Mouse (Mus musculus): ENCODE measurements at regions not wholly inside any gene's neighbourhood (a gene's known extent, or its start where the extent isn't known, plus 50 kb on each side); places are given as distances from the start of the nearest gene placed in this dataset.
A peak's percentile ranks its signal among the peaks of the same experiment; 100 is the strongest.

DNA sequence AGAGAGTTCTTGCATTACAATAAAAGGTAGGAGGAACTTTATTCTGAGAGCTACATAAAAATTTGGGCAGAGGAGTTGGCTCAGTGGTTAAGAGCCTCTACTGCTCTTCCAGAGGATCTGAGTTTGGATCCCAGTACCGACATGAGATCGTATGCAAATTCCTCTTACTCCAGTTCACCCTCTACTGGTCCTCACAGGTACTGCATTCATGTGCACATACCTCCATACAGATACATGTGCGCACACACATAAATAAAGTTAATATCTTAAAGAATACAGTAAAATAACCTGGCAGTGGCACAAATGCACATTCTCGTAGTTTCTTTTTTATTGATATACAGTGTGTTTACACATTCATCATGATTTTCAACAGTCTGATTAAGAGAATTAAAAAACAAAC lies 232.4 kb downstream of the Vps13c start:
- no peak for DNase-seq

DNA sequence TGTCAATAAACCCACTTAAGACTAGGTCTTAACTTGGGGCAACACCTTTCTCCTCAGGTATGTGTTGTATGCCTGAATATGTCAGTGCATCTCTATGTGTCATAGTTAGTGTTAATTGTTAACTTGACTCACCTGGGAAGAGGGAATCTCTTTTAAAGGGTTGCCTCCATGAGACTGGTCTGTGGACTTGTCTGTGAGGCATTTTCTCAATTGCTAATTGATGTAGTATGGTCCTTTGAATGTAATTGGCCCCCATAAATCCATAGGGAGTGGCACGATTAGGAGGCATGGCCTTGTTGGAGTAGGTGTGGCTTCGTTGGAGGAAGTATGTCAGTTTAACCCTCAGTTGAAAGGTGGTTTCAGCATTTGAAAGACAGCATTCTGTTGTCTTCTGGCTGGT lies 237.1 kb downstream of the Vps13c start:
- no peak for DNase-seq

DNA sequence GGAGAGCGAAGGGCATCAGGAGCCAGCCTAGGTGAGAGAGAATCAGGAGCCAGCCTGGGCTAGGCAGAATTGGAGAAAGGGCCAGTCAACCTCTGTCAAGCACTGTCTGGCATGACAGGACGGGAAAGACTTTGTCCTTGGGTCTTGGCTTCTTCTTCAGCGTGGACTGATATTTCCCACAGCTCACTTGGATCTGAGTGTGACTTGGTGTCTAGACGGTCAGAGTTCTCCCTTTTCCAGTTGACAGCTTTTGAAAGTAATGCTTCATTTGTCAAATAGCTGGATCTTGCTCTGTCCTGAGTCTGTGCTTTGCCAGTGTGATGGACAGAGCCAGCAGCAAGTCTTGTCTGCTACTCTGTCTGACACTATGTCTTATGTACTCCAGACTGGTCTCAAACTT lies 243.1 kb downstream of the Vps13c start:
- DNase-seq = no peak

GRCm38 (mm10) chr9:68084966-68085365 lies 244.8 kb downstream of the Vps13c start:
- DNase-seq = peak; percentile 43

DNA sequence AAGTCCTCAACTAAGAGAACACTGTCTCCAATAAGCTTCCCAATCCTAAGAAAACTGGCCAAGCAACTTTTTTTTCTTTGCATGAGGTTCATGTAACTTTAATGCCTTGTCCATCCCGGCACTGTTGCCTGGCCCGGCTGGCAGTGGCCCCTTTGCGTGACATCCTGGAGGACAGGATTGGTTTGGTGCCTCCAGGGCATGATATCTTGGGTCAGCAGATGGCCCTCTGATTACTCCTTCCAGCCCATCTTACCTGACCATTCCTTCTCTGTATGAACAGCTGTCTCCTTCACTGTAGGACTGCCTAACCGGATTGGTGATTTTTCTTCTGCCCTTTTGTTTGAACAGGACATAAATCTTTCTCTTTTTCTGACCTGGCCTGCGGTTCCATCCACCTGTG lies 254.4 kb downstream of the Vps13c start:
- no peak for DNase-seq

DNA sequence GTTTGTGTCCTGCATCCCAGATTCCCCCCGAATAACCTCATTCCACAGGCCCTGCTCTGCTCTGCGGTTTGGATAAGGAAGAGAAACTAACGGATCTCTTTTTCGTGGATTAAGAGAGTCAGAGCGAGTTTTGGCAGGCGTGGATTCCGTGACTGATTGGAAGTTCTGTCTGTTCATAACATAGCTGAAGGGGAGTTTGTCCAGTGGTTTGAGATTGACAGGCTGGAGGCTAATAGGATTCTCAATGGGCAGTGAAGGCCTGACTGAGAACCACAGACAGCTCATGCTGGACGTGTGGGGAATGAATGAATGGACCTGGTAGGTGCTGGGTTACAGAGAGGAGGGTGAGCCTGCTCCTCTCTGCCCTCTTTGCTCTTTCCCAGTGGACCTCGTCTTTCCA lies 269.6 kb downstream of the Vps13c start:
- no peak for DNase-seq

DNA sequence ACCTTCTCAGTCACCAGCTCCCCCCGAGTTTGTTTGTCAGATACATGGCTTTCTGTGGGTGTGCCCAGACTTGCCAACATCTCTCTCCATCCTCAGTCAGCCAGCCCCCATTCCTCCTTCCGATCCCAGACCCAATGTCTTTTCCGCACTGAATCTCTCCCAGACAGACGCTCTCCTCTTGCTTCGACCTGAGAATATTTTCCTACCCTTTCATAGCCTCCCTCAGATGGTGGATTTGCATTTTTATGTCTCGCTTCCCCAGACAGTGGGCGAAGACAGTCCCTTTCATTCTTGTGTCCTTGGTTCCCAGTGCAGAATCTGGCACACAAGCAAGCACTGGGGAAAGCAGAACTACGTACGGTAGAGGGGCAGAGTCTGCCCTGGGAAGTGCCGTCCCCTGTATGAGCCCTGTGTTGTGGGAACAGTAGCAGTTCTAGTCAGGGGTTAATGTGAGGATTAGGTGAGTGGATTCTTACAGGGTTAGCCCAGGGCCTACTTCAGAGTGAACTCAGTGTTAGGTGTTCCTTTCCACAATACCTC lies 275.0 kb downstream of the Vps13c start:
- DNase-seq = no peak

DNA sequence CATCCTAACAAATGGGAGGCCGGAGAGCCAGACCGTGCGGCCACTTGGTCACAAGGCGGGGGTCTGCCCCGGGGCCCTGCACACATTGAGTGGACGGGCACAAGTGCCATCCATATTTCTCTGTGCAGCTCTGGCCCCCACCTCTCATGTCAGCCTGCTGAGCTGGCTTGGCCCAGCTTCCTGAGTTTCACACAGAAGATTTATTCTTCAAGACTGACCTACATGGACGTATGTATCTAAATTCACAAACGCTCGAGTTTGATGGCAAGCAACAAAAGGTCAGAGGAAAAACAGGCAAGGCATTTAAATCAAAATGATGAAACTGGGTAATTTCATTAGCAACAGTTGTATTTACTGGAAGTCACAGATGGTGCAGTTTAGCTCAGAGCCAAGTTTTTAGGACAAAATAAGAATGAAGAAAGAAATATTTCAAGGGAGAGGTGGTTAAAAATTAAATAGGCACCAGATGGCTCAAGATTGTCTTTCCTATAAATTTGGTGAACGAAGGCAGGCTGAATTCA lies 276.1 kb downstream of the Vps13c start:
- no peak for DNase-seq

- DNase-seq = peak; percentile 43
These were observed 278.1 kb downstream of the Vps13c start for GRCm38 (mm10) chr9:68118266-68118665.

DNA sequence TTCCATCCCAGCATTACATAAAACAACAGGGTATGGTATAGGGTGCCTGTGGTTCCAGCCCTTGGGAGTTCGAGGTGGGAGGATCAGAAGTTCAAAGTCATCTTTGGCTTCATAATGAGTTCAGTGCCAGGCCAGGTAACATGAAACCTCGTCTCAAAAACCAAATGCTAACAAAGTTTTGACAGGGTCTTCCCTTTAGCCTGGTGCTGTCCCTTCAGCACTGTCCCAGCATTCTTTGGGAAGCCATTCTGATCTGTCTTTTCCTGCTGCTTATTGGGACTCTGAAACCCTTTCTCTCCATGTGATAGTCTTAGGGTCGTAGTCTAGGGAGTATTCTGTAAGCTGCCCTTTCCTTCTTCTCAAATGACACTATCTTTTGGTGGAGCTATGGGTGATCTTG lies 282.1 kb downstream of the Vps13c start:
- DNase-seq = no peak

- DNase-seq = no peak
These were observed 291.1 kb downstream of the Vps13c start for GRCm38 (mm10) chr9:68131263-68131662.

DNA sequence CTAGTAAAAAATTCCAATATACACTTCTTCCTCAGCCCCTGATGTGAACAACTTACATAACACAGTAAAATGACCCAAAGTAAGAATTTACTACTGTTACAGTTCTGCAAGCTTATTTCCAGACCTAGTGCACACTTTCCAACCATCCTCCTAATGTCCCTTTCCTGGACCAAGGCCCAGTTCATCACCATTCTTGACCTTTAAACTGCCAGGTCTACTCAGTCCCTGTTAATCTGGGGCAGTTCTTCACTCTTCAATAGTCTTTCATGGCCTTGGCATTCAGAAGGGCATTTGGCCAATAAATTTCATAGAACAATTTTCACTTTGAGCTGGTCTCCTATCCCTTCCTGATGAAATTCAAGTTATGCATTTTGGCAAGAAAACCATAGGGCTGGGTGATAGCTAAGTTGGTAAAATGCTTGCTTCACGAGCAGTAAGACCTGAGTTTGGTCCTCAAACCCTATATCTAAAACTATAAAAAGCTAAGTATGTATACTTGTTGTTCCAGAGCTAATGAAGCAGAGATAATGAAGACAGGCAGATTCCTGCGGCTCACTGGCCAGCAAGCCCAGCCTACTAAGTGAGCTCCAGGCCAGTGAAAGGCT lies 295.4 kb downstream of the Vps13c start:
- peak; percentile 61 for DNase-seq

DNA sequence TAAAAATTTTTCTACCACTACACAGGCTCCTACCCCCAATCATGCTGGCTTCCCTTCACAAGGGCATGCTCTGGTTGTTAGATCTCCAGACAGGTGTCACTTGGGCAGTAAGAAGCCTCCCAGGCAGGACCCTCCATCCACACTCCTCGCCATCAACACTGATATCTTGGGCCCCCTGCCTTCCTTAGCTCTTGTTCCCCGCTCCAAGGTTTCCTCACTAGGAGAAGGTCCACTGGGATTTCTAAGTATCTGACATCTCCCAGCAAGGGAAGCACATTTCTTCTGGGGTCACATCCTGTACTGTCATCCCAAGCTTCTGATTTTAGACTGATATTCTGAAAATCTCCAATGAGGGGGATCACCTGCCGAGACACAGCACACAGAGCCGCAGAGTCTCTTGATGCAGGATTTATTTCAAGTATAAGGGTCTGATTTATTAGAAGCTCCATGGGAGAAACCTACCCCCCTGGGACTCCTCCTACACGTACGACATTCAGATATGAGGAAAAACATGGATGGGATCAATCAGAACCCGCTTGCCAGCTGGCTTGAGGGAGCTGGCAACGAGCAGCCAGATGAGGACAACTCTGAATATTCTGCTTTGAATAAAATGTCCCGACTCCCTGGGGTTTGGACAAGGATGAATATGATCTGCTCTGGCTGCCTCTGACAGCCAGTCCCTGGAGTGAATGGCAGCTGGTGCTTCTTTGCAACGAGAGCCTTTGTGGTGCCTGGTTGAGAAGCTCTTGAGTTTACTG lies 322.8 kb downstream of the Vps13c start:
- DNase-seq = no peak

DNA sequence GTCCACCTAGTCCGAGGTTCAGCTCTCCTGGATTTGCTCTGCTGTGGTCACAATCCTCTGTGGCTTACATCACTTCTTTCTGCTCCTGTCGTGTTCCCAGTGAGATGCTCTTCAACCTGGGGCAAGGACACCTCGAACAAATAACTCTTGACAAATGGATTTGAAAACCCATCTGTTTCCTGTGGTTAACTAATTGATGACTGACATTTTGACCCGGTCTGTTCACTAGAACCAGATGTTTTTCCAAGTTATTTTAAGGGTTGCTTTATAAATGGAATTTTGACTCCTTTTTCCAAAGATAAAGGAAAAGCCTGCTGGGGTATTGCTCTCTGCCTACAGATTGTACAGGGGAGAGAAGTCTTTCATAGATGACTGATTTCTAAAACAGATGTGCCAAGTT lies 326.4 kb downstream of the Vps13c start:
- DNase-seq = no peak

GRCm38 (mm10) chr9:68188921-68189320 lies 348.7 kb downstream of the Vps13c start:
- no peak for DNase-seq

DNA sequence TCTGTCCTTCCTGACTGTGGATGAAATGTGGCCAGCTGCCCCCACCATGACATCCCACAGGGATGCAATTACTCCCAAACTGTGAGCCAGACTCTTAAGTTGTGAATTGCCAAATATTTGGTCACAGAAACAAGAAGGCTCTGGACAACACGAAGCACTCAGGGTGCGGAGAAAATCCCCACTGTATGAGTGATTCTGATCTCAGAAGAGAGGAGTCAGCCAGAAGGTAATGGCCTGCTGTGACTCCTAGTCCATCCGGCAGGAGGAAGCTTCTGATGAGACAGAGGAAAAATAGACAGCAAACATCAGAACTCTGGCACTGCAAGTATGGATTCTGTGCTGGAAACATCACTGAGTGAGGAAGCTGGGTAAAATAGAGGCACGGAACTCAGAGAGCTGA lies 359.6 kb downstream of the Vps13c start:
- no peak for DNase-seq

- no peak for DNase-seq
These were observed 360.8 kb downstream of the Vps13c start for GRCm38 (mm10) chr9:68201031-68201430.

GRCm38 (mm10) chr9:68225694-68226093 lies 385.5 kb downstream of the Vps13c start:
- DNase-seq = no peak

DNA sequence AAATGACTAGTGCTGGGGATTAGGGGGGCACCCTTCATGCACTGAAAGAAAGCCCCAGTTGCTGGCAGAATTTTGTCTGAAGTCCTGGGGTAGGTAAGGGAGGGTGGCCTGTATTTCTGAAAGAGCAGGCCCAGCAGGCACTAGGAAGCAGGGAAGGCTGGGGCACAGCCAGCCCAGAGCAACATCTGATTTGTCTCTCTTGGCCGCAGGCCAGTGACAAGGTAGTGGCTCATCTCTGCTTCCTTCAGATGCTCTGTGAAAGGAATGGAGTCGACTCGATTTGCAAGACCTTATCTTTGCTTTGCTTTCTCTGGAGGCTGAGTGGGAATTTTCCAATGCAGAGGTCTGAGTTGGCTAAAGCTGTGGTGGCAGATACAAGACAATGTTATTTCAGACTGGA lies 390.9 kb downstream of the Vps13c start:
- peak; percentile 43 for DNase-seq

DNA sequence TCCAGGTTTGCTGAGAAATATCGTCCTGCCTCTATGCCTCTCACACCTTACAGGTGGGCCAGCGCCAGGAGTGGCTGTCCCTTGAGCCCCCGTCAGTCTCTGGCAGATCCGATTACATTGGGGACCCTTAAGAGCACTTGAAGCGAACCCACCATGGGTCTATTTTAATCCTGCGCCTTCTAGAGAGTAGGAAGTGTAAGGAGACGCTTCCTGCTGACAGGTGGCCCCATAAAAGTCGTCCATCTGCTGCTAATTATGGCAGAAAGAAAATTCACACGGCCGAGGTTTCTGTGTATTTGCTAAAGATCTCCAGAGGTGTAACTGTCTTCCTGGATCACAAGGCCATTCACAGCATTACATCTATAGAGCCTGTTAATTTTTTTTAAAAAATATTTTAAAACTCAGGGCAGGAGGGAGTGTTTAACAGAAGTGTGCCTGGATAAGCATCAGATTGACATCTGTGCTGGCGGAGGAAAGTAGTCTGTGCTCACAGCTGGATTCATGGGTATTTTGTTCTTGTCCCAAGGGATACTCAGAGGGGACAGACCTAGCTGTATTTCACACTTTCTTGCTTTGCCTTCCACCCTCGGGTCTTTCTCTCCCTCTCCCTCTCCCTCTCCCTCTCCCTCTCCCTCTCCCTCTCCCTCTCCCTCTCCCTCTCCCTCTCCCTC lies 394.9 kb downstream of the Vps13c start:
- DNase-seq = no peak

DNA sequence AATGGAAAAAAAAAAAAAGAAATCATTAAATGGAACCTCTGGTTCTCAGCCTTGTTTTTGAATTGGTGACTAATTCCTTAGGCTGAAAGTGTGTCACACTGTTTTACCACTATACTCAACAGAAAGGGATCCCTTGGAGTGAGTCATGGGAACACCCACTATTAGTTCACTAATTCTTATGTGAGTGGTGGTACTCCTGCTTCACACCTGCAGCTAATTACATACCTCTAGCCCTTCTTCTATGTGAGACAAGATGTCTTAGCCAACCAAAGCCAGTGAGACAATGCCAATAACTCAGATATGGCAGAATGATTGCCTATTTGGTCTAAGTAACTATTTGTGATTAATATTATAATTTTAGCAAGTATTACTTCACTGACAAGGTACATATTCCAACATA lies 398.9 kb downstream of the Vps13c start:
- DNase-seq = no peak

GRCm38 (mm10) chr9:68239551-68239950 lies 399.4 kb downstream of the Vps13c start:
- no peak for DNase-seq

GRCm38 (mm10) chr9:68250011-68250410 lies 403.6 kb upstream of the Rora start:
- DNase-seq = no peak

All from adrenal gland, postnatal 10 days (tissue).